Mouse (Mus musculus) left cerebral cortex, postnatal 10 days (tissue): ENCODE data around the gene Acss2. TPM values are rescaled to one million over a fixed set of nuclear protein-coding genes. Genes with fewer than 3 reads are reported as not detected.
"Not testable (repeated sequence)": the region's sequence is repeated elsewhere in the genome, so short reads cannot be mapped to it uniquely, and the experiment has no call there.

Experiments used
- DNase-seq, 2 experiments: peaks; one replicate each; pipeline ENCODE4 v3.0.0; 2021 to 2022; ENCODE audit warnings: low spot score in 2 of 2, mixed read lengths in 1 of 2; ENCODE audit errors: extremely low spot score in 1 of 2
- intact Hi-C: fragments of 180-260 bp; cut with DNase I; formaldehyde crosslinking; loops from one replicate; pipeline ENCODE4 v1.15.1; 2025
- total RNA-seq, 2 experiments: library from RNA; stranded (reverse); gene quantifications; 2 replicates each; pipeline ENCODE4 v1.2.3; 2021

Acss2 gene
- total RNA-seq, 2 experiments from 2014 or later: 41.0 to 42.9 TPM

GRCm38 (mm10) chr2:155527367-155527766, 9.6 kb downstream of the Acss2 start:
- intact Hi-C loops: no loop called here
- DNase-seq: no peak

GRCm38 (mm10) chr2:155536292-155536691, 18.5 kb downstream of the Acss2 start:
- DNase-seq: no peak
- intact Hi-C loops: no loop called here

- intact Hi-C loops: no loop called here
- DNase-seq: no peak
Observed at GRCm38 (mm10) chr2:155537761-155538462, 20.2 kb downstream of the Acss2 start.

- intact Hi-C loops, DNase-seq: not testable (repeated sequence)
Observed at GRCm38 (mm10) chr2:155538463-155539057, 20.8 kb downstream of the Acss2 start.

GRCm38 (mm10) chr2:155539696-155540095, 21.9 kb downstream of the Acss2 start:
- intact Hi-C loops: no loop called here

GRCm38 (mm10) chr2:155540822-155541458, 23.2 kb downstream of the Acss2 start:
- intact Hi-C loops: no loop called here
- no peak for DNase-seq

More at GRCm38 (mm10) chr2:155539696-155540095, 21.9 kb downstream of the Acss2 start:
- DNase-seq: no peak

GRCm38 (mm10) chr2:155546955-155547354, 29.2 kb downstream of the Acss2 start:
- no peak for DNase-seq
- intact Hi-C loops: no loop called here

GRCm38 (mm10) chr2:155552336-155552735, 34.6 kb downstream of the Acss2 start:
- intact Hi-C loops: no loop called here
- no peak for DNase-seq

GRCm38 (mm10) chr2:155552949-155553354, 35.2 kb downstream of the Acss2 start:
- intact Hi-C loops: no loop called here
- DNase-seq: no peak

- no peak for DNase-seq
- intact Hi-C loops: no loop called here
Observed at GRCm38 (mm10) chr2:155554426-155554985, 36.8 kb downstream of the Acss2 start.

- intact Hi-C loops: no loop called here
- DNase-seq: no peak
Observed at GRCm38 (mm10) chr2:155562209-155562608, 44.5 kb downstream of the Acss2 start.

- DNase-seq: no peak
- intact Hi-C loops: no loop called here
Observed at GRCm38 (mm10) chr2:155562934-155563333, 45.2 kb downstream of the Acss2 start.

GRCm38 (mm10) chr2:155567751-155568150, 50.0 kb downstream of the Acss2 start:
- intact Hi-C loops: no loop called here
- no peak for DNase-seq

- no peak for DNase-seq
- intact Hi-C loops: no loop called here
Observed at GRCm38 (mm10) chr2:155569223-155569807, 51.6 kb downstream of the Acss2 start.

GRCm38 (mm10) chr2:155573001-155573400, 55.3 kb downstream of the Acss2 start:
- intact Hi-C loops: no loop called here
- no peak for DNase-seq

GRCm38 (mm10) chr2:155573996-155574395, 56.2 kb downstream of the Acss2 start:
- DNase-seq: no peak
- intact Hi-C loops: no loop called here

- peak; percentile 11 to 42 for DNase-seq
- intact Hi-C loops: no loop called here
Observed at GRCm38 (mm10) chr2:155574700-155575099, 57.0 kb downstream of the Acss2 start.

- DNase-seq: no peak
- intact Hi-C loops: no loop called here
Observed at GRCm38 (mm10) chr2:155576656-155577055, 58.9 kb downstream of the Acss2 start.

- intact Hi-C loops: no loop called here
- DNase-seq: no peak
Observed at GRCm38 (mm10) chr2:155580331-155580730, 62.6 kb downstream of the Acss2 start.
